Mouse (Mus musculus): ENCODE measurements around the gene Ccnd3. TPM values are rescaled to one million over a fixed set of nuclear protein-coding genes. Genes with fewer than 3 reads are reported as not detected.

Ccnd3 gene
- polyA plus RNA-seq, 1 experiment from 2014 or later: 67.6 TPM

DNA sequence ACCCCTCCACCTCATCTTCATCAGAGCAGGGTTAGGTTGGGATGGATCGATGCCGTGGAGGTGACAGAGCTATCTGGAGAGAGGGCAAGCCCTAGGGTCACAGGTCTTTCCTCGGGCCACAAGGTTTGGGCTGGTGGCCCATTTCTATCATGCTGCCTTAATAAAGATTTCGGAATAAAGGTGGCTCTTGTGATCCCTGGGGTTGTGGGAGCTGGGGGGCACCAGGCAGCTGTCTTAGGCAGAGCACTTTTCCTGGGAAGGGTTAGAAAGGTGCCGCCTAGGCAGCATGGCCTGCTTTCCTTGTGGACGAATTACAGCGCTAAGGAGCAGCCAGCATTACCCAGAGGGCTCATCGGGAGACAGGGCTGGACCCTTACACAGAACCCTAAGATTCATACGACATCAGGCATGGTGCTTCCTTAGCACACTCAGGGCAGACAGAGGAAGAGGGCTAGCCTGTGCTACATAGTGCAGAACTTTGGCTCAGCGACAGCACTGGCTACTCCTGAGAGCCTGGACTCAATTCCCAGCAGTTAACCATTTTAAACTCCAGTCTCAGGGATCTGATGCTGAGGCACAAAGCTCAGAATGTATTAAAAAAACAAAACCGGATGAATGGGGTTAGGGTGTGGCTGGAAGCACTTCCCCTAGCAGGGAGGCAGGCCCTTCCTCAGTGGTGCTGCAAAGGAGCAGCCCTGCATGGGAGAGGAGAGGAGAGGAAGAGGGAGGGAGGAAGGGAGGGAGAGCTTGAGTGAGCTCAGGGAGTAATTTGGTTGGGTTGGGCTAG, 94.9 kb downstream of the Ccnd3 start:
- 82% methylated on average over 11 of the region's 11 CpGs for WGBS
- Histone ChIP-seq H3K27me3 (no peaks in the 10 kb centered on the region), H3K27ac (0 out of 2 replicates have a peak overlapping the region, but pooled peaks have one; percentile 10), H3K4me1 (peaks cover 33% of the 10 kb centered on the region), H3K9ac (no peak overlapping the region), H3K4me2 (no peak overlapping the region), H3K36me3 (ENCODE audit: poor library complexity, severe bottlenecking) (peaks cover 62% of the 10 kb centered on the region), H3K9me3 (replicated peaks) (no peaks in the 10 kb centered on the region), H3K4me3 (no peak overlapping the region)
- no peak for ATAC-seq

DNA sequence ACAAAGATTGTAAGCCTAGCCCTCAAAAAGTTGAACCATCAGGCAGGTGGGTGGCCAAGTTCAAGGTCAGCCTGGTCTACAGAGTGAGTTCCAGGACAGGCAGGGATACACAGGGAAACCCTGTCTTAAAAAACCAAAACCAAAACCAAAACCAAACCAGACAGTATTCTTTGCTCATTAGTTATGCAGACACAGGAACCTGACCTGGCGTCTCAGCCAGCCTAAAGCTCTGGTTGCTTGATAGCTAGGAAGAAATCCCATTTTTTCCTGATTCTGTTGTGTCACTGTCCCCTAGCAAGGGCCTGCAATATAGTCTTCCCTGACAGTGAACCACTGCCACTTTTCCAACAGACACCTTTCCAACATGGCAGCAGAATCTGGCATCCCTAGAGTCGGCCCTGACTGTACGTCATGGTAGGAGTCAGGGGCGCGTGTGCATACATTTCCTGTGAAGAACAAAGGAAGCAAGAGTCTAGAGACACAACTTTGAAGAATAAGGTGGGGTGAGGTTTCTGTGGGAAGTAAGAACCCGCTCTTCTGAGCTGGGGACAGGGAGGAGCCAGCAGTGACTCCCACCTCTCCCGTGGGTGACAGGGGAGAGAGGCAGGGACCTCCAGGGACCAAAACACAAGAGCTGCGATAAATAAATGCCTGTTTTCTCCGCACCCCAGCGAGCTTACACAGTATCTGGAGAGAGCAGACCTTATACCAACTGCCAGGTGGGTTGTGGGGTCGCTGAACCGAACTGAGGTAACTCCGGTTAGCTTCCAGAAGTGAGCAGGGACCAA, 95.9 kb downstream of the Ccnd3 start:
- Histone ChIP-seq H3K9ac (no peak overlapping the region), H3K27ac (no peak overlapping the region), H3K4me1 (peaks cover 22% of the 10 kb centered on the region), H3K36me3 (ENCODE audit: poor library complexity, severe bottlenecking) (peaks cover 73% of the 10 kb centered on the region), H3K27me3 (no peaks in the 10 kb centered on the region), H3K4me2 (no peak overlapping the region), H3K4me3 (no peak overlapping the region), H3K9me3 (replicated peaks) (no peaks in the 10 kb centered on the region)
- no peak for ATAC-seq
- WGBS: 90% methylated on average over 13 of the region's 13 CpGs

DNA sequence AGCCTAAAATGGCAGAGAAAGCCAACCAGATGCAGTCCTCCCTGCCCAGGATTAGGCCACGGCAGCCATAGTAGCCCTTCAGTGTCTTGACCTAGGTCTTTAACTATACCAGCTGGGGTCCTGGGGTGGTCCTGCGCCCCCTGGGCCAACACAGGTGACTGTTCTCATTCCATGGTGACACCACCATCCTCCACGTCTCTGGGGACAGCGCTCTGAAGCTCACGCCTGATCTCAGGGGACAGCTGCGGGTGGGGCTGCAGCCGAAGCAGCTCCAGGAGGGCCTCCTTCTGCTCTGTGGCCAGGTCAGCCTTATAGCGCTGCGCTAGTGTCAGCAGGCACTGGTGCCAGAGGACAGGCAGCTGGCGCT, 96.5 kb downstream of the Ccnd3 start:
- no peaks in the 10 kb centered on the region for H3K27me3 ChIP-seq
- ATAC-seq: no peak
- peaks cover 16% of the 10 kb centered on the region for H3K4me1 ChIP-seq
- H3K4me2 ChIP-seq: no peak overlapping the region
- H3K4me3 ChIP-seq: no peak overlapping the region
- no peak overlapping the region for H3K27ac ChIP-seq
- 96% methylated on average over 10 of the region's 10 CpGs for WGBS
- no peak overlapping the region for H3K9ac ChIP-seq
- no peaks in the 10 kb centered on the region for H3K9me3 ChIP-seq (replicated peaks)
- H3K36me3 ChIP-seq (ENCODE audit: poor library complexity, severe bottlenecking): peaks cover 79% of the 10 kb centered on the region

DNA sequence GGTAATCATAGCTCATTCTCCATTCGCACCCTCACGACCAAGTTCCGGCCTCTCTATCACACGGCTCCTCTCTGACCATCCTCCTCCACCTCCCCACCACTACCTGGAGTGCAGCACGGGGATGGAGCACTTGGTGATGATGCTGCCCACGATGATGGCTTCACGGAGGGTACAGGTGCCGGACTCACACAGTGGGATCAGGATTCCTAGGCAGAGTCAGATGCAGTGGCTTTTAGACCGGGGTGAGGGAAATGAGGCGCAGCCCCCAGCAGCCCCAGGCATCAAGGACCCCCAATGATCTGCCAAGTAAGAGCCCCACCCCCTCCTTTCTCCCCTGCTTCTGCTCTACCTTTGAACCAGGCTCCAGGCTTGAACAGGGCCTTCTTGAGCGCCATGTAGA, 97.4 kb downstream of the Ccnd3 start:
- Histone ChIP-seq H3K9ac (no peak overlapping the region), H3K27me3 (no peaks in the 10 kb centered on the region), H3K4me2 (no peak overlapping the region), H3K27ac (no peak overlapping the region), H3K36me3 (ENCODE audit: poor library complexity, severe bottlenecking) (peaks cover 88% of the 10 kb centered on the region), H3K9me3 (replicated peaks) (no peaks in the 10 kb centered on the region), H3K4me3 (no peak overlapping the region), H3K4me1 (peaks cover 7% of the 10 kb centered on the region)
- 94% methylated on average over 11 of the region's 11 CpGs for WGBS
- ATAC-seq: no peak

DNA sequence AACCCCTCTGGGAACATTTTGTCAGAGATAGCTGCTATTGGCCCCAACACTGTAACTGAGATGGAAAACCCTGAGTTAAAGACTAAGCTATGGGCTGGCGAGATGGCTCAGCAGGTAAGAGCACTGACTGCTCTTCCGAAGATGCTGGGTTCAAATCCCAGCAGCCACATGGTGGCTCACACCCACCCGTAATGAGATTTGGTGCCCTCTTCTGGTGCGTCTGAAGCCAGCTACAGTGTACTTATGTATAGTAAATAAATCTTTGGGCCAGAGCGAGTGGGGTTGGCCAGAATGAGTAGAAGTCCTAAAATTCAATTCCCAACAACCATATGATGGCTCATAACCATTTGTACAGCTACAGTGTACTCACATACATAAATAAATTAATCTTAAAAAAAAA, 101.4 kb downstream of the Ccnd3 start:
- H3K27me3 ChIP-seq: no peaks in the 10 kb centered on the region
- no peak overlapping the region for H3K4me3 ChIP-seq
- peaks cover 14% of the 10 kb centered on the region for H3K4me1 ChIP-seq
- no peak overlapping the region for H3K9ac ChIP-seq
- H3K27ac ChIP-seq: no peak overlapping the region
- H3K9me3 ChIP-seq (replicated peaks): no peaks in the 10 kb centered on the region
- H3K4me2 ChIP-seq: no peak overlapping the region
- ATAC-seq: no peak
- peaks cover 74% of the 10 kb centered on the region for H3K36me3 ChIP-seq (ENCODE audit: poor library complexity, severe bottlenecking)
- WGBS: 71% methylated on average over 5 of the region's 5 CpGs

DNA sequence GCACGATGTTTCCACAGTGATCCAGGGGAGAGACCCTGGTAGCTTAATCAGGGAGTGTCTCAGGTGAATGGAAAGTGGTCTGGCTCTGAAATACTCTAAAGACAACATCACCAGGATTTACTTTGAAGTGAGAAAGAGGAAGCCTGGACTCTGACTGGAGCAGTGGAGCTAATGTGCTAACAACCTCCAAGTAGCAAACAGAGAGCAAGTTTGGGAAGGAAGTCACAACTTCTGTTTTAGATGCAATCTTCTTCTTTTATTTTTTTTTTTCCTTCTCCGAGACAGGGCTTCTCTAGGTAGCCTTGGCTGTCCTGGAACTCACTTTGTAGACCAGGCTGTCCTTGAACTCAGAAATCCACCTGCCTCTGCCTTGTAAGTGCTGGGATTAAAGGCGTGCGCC, 104.3 kb downstream of the Ccnd3 start:
- Histone ChIP-seq H3K9ac (no peak overlapping the region), H3K4me1 (peaks cover 31% of the 10 kb centered on the region), H3K4me3 (no peak overlapping the region), H3K9me3 (replicated peaks) (no peaks in the 10 kb centered on the region), H3K27ac (no peak overlapping the region), H3K4me2 (no peak overlapping the region), H3K27me3 (no peaks in the 10 kb centered on the region), H3K36me3 (ENCODE audit: poor library complexity, severe bottlenecking) (peaks cover 57% of the 10 kb centered on the region)
- 95% methylated on average over 4 of the region's 4 CpGs for WGBS
- ATAC-seq: no peak

DNA sequence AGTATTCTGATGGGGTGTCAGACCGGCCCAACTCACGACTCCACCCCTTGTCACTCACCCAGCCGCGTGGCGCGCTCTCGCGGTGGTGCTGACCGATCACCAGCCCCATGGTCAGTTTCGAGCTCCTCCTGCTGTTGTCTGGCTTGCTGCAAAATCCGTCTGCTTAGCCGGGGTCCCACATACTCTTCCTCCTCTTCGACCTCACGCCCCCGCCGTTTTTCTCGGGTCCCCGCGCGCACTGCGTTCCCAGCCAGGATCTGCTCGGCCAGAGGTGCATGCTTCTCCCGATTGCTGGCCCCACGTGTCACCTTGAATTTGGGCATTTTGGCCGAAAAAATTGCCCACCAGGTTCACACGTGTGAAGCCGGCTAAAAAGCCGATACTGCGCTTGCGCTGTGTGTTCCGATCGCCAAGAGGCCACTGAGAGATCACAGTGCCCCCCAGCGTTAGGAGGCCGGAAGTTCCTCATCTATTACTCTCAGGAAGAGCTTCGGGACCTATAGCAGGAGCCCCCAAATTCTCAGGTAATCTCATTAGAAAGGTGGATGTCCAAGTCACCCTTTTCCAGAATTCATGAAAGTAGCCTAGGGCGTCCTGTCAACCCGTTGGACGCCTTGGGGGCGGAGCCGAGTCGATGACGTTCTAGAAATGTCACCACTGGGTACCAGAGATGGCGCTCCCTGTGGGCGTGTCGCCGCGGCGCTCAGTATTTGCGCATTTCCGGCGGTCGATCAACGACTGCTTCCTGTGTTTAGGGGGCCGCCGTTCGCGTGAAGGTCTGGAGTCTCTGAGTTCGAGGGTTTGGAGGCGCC, 106.2 kb downstream of the Ccnd3 start, which contains the start of the genes Bysl, Med20 and Gm20517:
Bysl (minus strand) TSS at position 644 of the 812 bp plus-strand sequence.
Med20 (plus strand) TSS at position 734 of the 812 bp plus-strand sequence.
Gm20517 (plus strand) TSS at position 741 of the 812 bp plus-strand sequence.
- Histone ChIP-seq H3K27me3 (no peaks in the 10 kb centered on the region), H3K9ac (peak within 1 kb of the TSS; percentile 80), H3K4me1 (peaks cover 31% of the 10 kb centered on the region), H3K4me3 (peak within 1 kb of the TSS; percentile 87), H3K9me3 (replicated peaks) (no peaks in the 10 kb centered on the region), H3K4me2 (peak within 1 kb of the TSS; percentile 94), H3K36me3 (ENCODE audit: poor library complexity, severe bottlenecking) (peaks cover 52% of the 10 kb centered on the region), H3K27ac (peak within 1 kb of the TSS; percentile 35; the same call in 1 of the 2 replicates)
- under 1% methylated on average over 59 of the region's 59 CpGs for WGBS
- ATAC-seq: peak; percentile 98

DNA sequence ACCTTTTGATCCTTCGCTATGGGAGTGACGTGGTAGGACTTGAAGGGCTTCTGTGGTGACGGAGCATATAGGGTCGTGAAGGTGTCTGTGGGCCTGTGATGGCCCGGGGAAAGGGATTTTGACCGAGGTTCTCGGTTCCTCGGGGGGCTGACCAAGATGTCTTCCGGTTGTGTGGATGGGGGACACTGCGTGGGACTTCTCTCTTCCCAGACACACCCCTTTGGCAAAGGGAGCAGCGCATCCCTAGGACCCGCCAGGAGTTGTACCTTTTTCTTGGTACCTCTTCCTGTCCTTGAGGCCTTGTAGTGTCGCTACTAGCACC, 106.8 kb downstream of the Ccnd3 start:
- Histone ChIP-seq H3K27ac (no peak overlapping the region), H3K4me3 (peak overlapping the region; percentile 87), H3K4me1 (peaks cover 31% of the 10 kb centered on the region), H3K9me3 (replicated peaks) (no peaks in the 10 kb centered on the region), H3K36me3 (ENCODE audit: poor library complexity, severe bottlenecking) (peaks cover 49% of the 10 kb centered on the region), H3K9ac (peak overlapping the region; percentile 80), H3K27me3 (no peaks in the 10 kb centered on the region), H3K4me2 (peak overlapping the region; percentile 94)
- under 1% methylated on average over 13 of the region's 13 CpGs for WGBS
- ATAC-seq: no peak

DNA sequence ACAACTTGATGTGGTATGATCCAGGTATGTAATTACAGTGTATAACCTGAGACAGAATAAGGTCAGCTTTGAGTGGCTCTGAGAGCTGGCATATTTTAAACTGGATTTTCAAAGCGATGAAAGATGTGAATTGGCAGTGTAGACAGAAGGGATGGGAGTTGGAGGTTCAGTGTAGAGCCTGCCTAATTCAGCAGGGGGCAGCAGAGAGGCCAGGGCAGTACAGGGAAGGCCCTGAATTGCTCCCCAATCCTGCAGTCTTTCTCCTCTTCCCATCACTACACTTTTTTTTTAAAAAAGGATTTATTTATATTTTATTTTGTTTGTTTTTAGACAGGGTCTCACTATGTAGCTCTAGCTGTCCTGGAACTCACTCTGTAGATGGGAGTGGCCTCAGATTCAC, 109.2 kb downstream of the Ccnd3 start:
- 82% methylated on average over 1 of the region's 1 CpGs for WGBS
- Histone ChIP-seq H3K36me3 (ENCODE audit: poor library complexity, severe bottlenecking) (peaks cover 44% of the 10 kb centered on the region), H3K4me3 (no peak overlapping the region), H3K27me3 (no peaks in the 10 kb centered on the region), H3K4me1 (peaks cover 31% of the 10 kb centered on the region), H3K27ac (no peak overlapping the region), H3K4me2 (no peak overlapping the region), H3K9me3 (replicated peaks) (no peaks in the 10 kb centered on the region), H3K9ac (no peak overlapping the region)
- ATAC-seq: no peak

DNA sequence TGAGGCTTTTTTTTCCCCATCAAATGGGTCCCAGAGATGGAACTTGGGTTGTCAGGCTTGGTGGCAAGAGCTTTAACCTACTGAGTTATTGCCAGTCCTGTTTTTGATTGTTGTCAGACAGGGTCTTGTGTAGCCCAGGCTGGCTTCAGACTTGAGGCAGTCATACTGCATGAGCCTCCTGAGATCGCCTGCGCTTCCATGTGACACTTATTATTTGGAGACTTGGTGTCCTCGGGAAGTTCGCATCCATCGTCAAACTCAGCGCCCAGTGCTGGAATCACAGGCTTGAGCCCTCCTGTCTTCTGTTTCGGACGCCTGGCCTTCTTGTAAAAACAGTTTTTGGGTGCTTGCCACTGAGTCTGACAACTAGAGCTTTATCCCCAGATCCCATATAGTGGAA, 111.3 kb downstream of the Ccnd3 start:
- Histone ChIP-seq H3K9me3 (replicated peaks) (no peaks in the 10 kb centered on the region), H3K4me1 (peaks cover 17% of the 10 kb centered on the region), H3K27ac (no peak overlapping the region), H3K9ac (no peak overlapping the region), H3K4me3 (no peak overlapping the region), H3K27me3 (no peaks in the 10 kb centered on the region), H3K36me3 (ENCODE audit: poor library complexity, severe bottlenecking) (peaks cover 62% of the 10 kb centered on the region), H3K4me2 (no peak overlapping the region)
- 93% methylated on average over 8 of the region's 8 CpGs for WGBS
- no peak for ATAC-seq

DNA sequence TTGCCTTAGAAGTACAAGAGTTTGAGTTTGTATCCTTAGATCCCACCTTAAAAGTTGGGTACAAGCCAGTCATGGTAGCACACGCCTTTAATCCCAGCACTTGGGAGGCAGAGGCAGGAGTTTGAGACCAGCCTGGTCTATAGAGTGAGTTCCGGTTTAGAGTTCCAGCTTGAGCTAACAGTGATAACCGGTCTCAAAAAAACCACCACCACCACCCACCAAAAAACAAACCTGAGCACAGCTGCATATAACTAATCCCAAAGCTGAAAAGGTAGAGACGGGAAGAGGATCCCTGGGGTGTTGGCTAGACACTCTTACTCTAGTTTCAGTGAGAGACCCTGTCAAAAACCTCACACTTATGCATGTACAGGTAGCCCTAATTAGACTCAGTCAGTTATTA, 111.8 kb downstream of the Ccnd3 start:
- Histone ChIP-seq H3K9ac (no peak overlapping the region), H3K4me1 (peaks cover 17% of the 10 kb centered on the region), H3K4me3 (no peak overlapping the region), H3K36me3 (ENCODE audit: poor library complexity, severe bottlenecking) (peaks cover 66% of the 10 kb centered on the region), H3K27me3 (no peaks in the 10 kb centered on the region), H3K4me2 (no peak overlapping the region), H3K27ac (no peak overlapping the region), H3K9me3 (replicated peaks) (no peaks in the 10 kb centered on the region)
- no peak for ATAC-seq
- WGBS: 91% methylated on average over 4 of the region's 4 CpGs

Data from forebrain, embryonic 13.5 days (tissue).